Mouse (Mus musculus) effector memory CD4-positive, alpha-beta T cell, adult 7 months (primary cell): ENCODE results near the gene Trip13. TPM values are rescaled to one million over a fixed set of nuclear protein-coding genes. Genes with fewer than 3 reads are reported as not detected.

Experiments
- polyA plus RNA-seq: library from polyadenylated mRNA; unstranded; fragments of 100-300 nt; shearing (Covaris generic); gene quantifications from one replicate; pipeline ENCODE4 v1.2.1, GENCODE M21; 2017

Trip13 gene
- polyA plus RNA-seq, result 0.72 TPM

DNA sequence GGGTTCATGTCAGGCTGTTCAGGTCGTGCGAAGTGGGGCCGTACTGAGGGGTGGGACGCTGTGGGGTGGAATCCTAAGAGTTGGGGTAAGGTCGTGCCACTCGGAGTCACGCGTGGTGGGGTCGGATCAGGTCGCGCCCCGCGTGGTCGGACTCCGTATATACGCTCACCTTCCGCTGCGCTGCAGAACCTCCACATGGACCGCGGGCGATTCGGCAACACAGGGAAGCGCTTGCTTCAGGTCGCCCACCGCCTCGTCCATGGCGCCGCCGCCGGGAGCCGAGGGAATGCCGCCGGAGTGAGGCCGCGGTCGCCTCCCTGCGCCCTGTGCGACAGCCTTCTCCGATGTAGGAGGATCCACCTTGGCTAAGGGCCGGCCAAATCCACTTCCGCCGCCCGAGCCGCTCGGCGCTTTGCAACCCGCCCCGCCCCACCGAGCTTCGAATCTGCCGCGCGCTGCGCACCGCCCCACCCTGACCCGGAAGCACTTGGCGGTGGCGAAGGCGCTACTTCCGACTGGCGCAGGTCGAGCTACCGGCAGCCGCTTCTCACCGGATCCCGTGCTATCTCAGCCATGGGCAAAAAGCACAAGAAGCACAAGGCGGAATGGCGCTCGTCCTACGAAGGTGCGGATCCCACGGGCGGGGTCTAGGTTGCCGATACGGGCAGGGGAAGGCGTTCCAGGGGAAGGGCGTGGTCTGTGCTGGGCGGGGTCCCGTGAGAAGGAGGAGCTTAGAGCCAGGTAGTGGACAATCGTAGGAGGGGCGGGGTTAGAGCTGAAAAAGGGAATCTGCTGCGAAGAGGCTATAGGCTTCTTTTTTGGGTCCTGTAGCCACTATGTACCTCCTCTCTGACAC lies at the start of gene Trip13, which contains the start of gene Brd9:
Trip13 (minus strand) TSS at position 464 of the 856 bp plus-strand sequence.
Brd9 (plus strand) TSS at position 491 of the 856 bp plus-strand sequence.

DNA sequence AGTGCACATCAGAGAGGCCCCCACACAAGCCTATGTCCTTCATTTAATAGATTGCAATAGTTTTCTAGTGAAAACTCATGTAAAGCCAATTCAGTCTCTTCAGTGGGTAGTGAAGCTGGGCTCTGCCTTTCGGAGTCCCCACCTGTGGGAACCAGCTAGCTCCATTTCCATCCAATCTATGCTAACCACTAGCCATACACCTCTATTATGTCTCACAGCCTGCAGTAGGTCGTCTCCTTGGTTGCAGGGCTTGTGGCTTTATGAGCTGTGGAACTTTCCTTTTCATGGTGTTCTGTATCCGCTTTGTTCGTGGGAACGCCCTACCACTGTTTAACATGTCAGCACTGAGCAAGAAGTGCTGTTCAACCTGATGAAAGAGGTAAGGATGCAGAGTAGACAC lies 26.0 kb upstream of the Trip13 start, which contains the start of gene Zdhhc11:
Zdhhc11 (plus strand) TSS at position 301 of the 400 bp plus-strand sequence.

Other genes with a start within 250 kb of the Trip13 start
- not detected for gene Slc6a19, start 232.9 kb downstream of the Trip13 start, polyA plus RNA-seq
- 66.3 TPM for gene Slc12a7, start 204.7 kb downstream of the Trip13 start, polyA plus RNA-seq
- 0.61 TPM for gene Nkd2, start 90.2 kb downstream of the Trip13 start, polyA plus RNA-seq
- 66.8 TPM for gene Brd9, start within 50 bp of the Trip13 start, polyA plus RNA-seq
- not detected for gene Zdhhc11, start 26.1 kb upstream of the Trip13 start, polyA plus RNA-seq
- gene Tppp, start 71.6 kb upstream of the Trip13 start, polyA plus RNA-seq, result 5.0 TPM
- gene Cep72, start 124.5 kb upstream of the Trip13 start, polyA plus RNA-seq, result 6.7 TPM
- gene Slc9a3, start 183.7 kb upstream of the Trip13 start, polyA plus RNA-seq, result 0.22 TPM